Mouse (Mus musculus): ENCODE results near the gene Plcd1. TPM values are rescaled to one million over a fixed set of nuclear protein-coding genes. Genes with fewer than 3 reads are reported as not detected.

Gene Plcd1
- polyA plus RNA-seq, 1 experiment, result 2.6 TPM

DNA sequence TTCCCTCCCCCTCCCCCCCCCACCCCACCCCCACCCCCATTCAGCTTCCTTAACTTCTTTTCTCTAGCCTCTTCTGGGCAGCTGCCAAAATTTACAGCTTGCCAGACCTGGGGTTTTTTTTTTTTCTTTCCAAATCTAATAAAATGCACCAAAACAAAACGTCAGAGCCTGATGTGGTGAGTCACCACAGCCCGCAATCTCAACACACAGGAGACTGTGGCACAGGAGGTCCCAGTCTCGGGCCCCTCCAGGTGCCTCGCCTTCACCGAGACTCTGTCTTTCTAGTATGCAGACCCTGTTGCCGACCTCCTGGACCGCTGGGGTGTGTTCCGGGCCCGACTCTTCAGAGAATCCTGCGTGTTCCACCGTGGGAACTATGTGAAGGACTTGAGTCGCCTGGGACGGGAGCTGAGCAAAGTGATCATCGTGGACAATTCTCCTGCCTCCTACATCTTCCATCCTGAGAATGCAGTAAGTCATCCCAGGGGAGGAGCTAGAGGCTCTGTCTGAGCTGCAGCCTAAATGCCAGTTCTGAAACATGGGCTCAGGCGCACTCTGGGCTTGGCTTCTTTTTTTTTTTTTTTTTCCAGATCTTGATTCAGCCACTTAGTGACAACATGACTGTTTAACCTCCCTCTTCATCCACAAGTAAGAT is 56.1 kb downstream of the Plcd1 start:
- WGBS, result 61% methylated on average over 15 of the region's 15 CpGs
- no peak for TF ChIP-seq CTCF (IDR thresholded peaks at IDR 0.05; ENCODE audit: control insufficient read depth, insufficient read depth, low read length)
- no peak for TF ChIP-seq POLR2A (IDR thresholded peaks at IDR 0.05; ENCODE audit: borderline replicate concordance, control insufficient read depth, low read depth, low read length)
- Histone ChIP-seq H3K4me1 (ENCODE audit: control insufficient read depth, insufficient read depth, low read length) (no peaks in the 10 kb centered on the region), H3K4me3 (replicated peaks; ENCODE audit: control insufficient read depth, low read depth, low read length) (no peak overlapping the region), H3K27ac (ENCODE audit: control insufficient read depth, insufficient read depth, low read depth, low read length, poor library complexity) (no peak overlapping the region)

DNA sequence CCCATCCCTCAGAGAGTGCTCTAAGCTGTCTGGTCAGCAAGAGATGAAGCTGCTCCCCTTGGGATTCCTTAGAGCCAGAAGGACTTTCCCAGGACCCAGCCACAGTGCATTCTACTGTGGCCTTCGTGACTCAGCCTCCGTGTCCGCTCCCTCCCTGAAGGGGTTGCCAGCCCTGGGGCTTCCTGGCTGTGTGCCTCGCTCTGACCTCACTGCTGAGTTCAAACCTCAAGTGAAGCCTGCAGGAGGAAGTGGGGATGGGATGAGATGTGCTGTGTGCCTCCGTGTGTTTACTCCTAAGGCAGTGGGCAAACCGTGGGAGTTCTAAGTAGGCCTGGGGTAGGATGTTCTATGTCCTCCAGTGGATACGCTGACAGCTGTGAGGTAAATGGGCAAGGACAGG is 57.5 kb downstream of the Plcd1 start:
- TF ChIP-seq CTCF (IDR thresholded peaks at IDR 0.05; ENCODE audit: control insufficient read depth, insufficient read depth, low read length) (no peak), POLR2A (IDR thresholded peaks at IDR 0.05; ENCODE audit: borderline replicate concordance, control insufficient read depth, low read depth, low read length) (no peak)
- 19% methylated on average over 7 of the region's 7 CpGs for WGBS
- Histone ChIP-seq H3K27ac (ENCODE audit: control insufficient read depth, insufficient read depth, low read depth, low read length, poor library complexity) (no peak overlapping the region), H3K4me3 (replicated peaks; ENCODE audit: control insufficient read depth, low read depth, low read length) (no peak overlapping the region), H3K4me1 (ENCODE audit: control insufficient read depth, insufficient read depth, low read length) (no peaks in the 10 kb centered on the region)

DNA sequence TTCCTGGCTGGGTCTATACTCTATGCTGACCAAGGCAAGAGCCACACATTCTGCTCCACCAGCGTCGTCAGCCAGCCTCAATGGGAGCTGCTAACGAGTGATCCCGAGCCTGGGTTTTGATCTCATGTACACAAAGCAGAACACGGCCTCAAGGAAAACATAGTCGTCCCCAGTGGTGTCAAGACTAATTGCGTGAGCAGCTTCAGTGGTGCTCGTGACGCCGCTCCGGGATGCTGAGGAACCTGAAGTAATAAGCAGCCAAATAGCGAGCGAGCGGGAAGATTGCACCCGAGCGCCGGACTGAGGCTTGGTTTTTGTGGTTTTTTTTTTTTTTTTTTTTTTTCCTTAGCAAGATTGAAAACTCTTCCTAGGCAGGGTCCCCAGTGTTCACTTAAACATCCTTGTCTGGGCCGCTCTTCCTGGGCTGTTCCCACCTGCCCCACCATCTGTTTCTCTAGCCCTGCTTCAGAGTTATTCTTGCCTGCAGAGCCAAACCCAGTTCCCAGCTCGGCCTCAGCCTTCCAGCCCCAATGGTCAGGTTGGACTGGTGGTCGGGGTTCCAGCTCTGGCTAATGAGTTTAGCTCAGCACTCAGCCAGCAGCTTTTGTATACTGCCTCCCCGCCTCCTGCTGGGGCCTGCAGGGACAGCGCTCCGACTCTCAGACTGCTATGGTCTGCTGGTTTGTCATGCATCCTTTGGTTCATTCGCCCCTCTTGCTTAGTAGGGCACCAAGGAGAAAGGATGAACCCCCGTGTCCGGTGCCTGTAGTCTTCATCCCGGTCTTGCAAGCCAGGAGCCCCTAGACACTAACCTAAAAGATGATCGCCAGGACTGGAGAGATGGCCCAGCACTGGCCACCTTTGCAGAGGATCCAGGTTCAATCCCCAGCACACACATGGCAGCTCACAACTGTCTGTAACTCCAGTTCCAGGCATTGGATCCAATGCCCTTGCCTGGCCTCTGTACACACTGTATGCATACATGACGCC is 58.3 kb downstream of the Plcd1 start:
- Histone ChIP-seq H3K4me1 (ENCODE audit: control insufficient read depth, insufficient read depth, low read length) (no peaks in the 10 kb centered on the region), H3K27ac (ENCODE audit: control insufficient read depth, insufficient read depth, low read depth, low read length, poor library complexity) (no peak overlapping the region), H3K4me3 (replicated peaks; ENCODE audit: control insufficient read depth, low read depth, low read length) (no peak overlapping the region)
- WGBS, result 71% methylated on average over 29 of the region's 29 CpGs
- TF ChIP-seq POLR2A (IDR thresholded peaks at IDR 0.05; ENCODE audit: borderline replicate concordance, control insufficient read depth, low read depth, low read length), result no peak
- no peak for TF ChIP-seq CTCF (IDR thresholded peaks at IDR 0.05; ENCODE audit: control insufficient read depth, insufficient read depth, low read length)

GRCm38 (mm10) chr9:119034069-119034468 is 59.2 kb downstream of the Plcd1 start:
- no peak overlapping the region for H3K4me3 ChIP-seq (replicated peaks; ENCODE audit: control insufficient read depth, low read depth, low read length)
- WGBS, result 85% methylated on average over 8 of the region's 8 CpGs
- H3K4me1 ChIP-seq (ENCODE audit: control insufficient read depth, insufficient read depth, low read length), result no peaks in the 10 kb centered on the region
- TF ChIP-seq CTCF (IDR thresholded peaks at IDR 0.05; ENCODE audit: control insufficient read depth, insufficient read depth, low read length) (no peak), POLR2A (IDR thresholded peaks at IDR 0.05; ENCODE audit: borderline replicate concordance, control insufficient read depth, low read depth, low read length) (no peak)
- no peak overlapping the region for H3K27ac ChIP-seq (ENCODE audit: control insufficient read depth, insufficient read depth, low read depth, low read length, poor library complexity)

- H3K4me1 ChIP-seq (ENCODE audit: control insufficient read depth, insufficient read depth, low read length), result peaks cover 2% of the 10 kb centered on the region; the same call in 1 of the 2 replicates
- 89% methylated on average over 19 of the region's 19 CpGs for WGBS
- H3K27ac ChIP-seq (ENCODE audit: control insufficient read depth, insufficient read depth, low read depth, low read length, poor library complexity), result no peak overlapping the region
- TF ChIP-seq POLR2A (IDR thresholded peaks at IDR 0.05; ENCODE audit: borderline replicate concordance, control insufficient read depth, low read depth, low read length) (no peak), CTCF (IDR thresholded peaks at IDR 0.05; ENCODE audit: control insufficient read depth, insufficient read depth, low read length) (no peak)
- H3K4me3 ChIP-seq (replicated peaks; ENCODE audit: control insufficient read depth, low read depth, low read length), result no peak overlapping the region
Observed at GRCm38 (mm10) chr9:119033111-119033921, 60.0 kb downstream of the Plcd1 start.

GRCm38 (mm10) chr9:119032538-119032937 is 60.8 kb downstream of the Plcd1 start:
- no peak overlapping the region for H3K4me3 ChIP-seq (replicated peaks; ENCODE audit: control insufficient read depth, low read depth, low read length)
- H3K27ac ChIP-seq (ENCODE audit: control insufficient read depth, insufficient read depth, low read depth, low read length, poor library complexity), result no peak overlapping the region
- TF ChIP-seq POLR2A (IDR thresholded peaks at IDR 0.05; ENCODE audit: borderline replicate concordance, control insufficient read depth, low read depth, low read length) (no peak), CTCF (IDR thresholded peaks at IDR 0.05; ENCODE audit: control insufficient read depth, insufficient read depth, low read length) (no peak)
- peaks cover 2% of the 10 kb centered on the region; the same call in 1 of the 2 replicates for H3K4me1 ChIP-seq (ENCODE audit: control insufficient read depth, insufficient read depth, low read length)
- WGBS, result 86% methylated on average over 9 of the region's 9 CpGs

DNA sequence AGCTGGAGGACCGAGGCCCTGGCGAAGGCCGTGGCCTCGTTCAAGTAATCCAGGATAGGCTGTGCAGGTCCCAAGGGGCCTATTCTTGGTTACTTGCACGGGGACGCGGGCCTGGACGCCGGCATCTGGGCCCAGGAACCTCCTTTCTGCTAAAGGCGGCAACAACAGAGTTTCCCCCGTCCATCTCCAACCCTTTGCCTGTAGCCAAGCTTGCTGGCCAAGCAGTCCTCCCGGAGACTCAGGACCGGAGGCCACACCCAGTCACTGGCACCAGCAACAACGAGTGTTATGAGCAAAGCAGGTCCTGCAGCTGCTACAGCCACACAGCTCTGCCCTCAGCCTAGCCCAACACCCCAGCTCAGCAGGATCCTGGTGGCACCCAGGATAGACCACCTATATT is 61.5 kb downstream of the Plcd1 start:
- peaks cover 2% of the 10 kb centered on the region; the same call in 1 of the 2 replicates for H3K4me1 ChIP-seq (ENCODE audit: control insufficient read depth, insufficient read depth, low read length)
- H3K4me3 ChIP-seq (replicated peaks; ENCODE audit: control insufficient read depth, low read depth, low read length), result no peak overlapping the region
- WGBS, result 82% methylated on average over 14 of the region's 14 CpGs
- TF ChIP-seq CTCF (IDR thresholded peaks at IDR 0.05; ENCODE audit: control insufficient read depth, insufficient read depth, low read length) (no peak), POLR2A (IDR thresholded peaks at IDR 0.05; ENCODE audit: borderline replicate concordance, control insufficient read depth, low read depth, low read length) (no peak)
- no peak overlapping the region for H3K27ac ChIP-seq (ENCODE audit: control insufficient read depth, insufficient read depth, low read depth, low read length, poor library complexity)
